Mouse (Mus musculus) ES-Bruce4 (cell line): ENCODE data around the gene Gnai3.

ENCODE experiments used
- CTCF ChIP-seq: IDR thresholded peaks from one replicate; pipeline ENCODE4 v1.8.1; 2011; ENCODE audit warnings: low read depth, low read length
- POLR2A ChIP-seq: IDR thresholded peaks from one replicate; pipeline ENCODE4 v1.8.1; 2011; ENCODE audit warnings: low read length; ENCODE audit not compliant: insufficient read depth

GRCm38 (mm10) chr3:108086470-108086979 is 59.4 kb downstream of the Gnai3 start, which contains the start of gene Ampd2:
- TF ChIP-seq POLR2A (peak; percentile 65), CTCF (no peak)
